Mouse (Mus musculus) embryo, embryonic 11.5 days (tissue): Measurements from ENCODE around the gene Pdzd11.

ENCODE experiments used
- DNase-seq: peaks from one replicate; pipeline ENCODE4 v3.0.0-alpha.2; 2012; ENCODE audit warnings: low read depth, low spot score

Pdzd11 gene

GRCm38 (mm10) chrX:100625802-100626793, at the start of gene Pdzd11:
Gene Pdzd11, minus strand, starts transcription at chrX:100626568.
- DNase-seq = peak; percentile 85

DNA sequence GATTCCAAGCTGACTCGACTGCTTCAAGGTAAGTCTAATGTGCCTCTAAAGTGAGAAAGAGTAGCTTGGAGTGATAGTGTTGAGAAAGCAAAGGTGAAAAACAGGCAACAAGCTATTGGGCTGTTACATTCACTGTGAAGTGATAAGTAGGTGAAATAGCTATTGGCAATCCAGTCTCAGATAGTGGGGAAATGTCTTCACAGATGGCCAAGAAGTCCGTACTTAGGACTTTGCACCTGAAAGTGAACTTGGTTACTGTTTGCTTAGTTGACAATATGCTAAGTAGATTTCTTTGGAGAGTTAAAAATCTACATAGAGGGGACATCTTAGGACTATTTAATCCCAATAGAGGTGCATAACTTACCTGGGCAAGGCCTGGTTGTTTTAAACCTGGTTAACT, 38.5 kb upstream of the Pdzd11 start:
- no peak for DNase-seq

DNA sequence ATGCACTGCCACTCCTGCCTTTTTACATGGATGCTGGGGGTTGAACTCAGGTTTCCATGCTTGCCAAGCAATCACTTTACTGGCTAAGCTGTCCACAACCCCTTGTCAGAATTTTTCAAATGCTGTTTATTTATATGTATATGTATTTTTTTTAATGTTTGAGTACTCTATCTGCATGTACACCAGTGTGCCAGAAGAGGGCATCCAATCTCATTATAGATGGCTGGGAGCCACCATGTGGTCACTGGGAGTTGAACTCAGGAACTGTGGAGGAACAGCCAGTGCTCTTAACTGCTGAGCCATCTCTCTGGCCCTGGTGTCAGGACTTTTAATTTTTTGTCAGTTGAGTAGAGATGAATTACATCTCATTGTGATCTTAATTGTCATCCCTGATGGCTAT, 26.5 kb upstream of the Pdzd11 start:
- no peak for DNase-seq

GRCm38 (mm10) chrX:100638477-100638876, 12.1 kb upstream of the Pdzd11 start:
- DNase-seq = no peak

DNA sequence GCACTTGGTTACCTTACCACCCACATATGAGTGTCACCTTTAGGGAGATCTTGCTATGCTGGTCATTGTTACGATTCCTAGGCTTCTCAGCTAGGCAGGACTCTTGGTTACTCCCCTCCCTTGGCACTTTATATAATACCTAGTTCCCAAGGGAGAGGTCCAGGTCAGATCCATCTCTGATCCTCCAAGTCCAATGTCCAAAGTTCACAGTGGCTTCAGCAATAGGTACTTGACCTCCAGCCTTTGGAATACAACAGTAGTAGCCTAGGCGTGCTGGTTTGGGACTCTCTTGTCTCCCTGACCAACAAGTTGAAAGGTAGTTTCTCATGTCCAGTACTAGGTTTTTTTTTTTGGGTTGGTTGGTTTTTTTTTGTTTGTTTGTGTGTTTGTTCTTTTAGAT, 2.7 kb upstream of the Pdzd11 start:
- no peak for DNase-seq

- no peak for DNase-seq
Observed at GRCm38 (mm10) chrX:100625546-100625801, 894 bp downstream of the Pdzd11 start, which contains the start of gene Kif4. Gene Kif4, plus strand, starts transcription at chrX:100625737.

GRCm38 (mm10) chrX:100625146-100625545, 1.2 kb downstream of the Pdzd11 start:
- DNase-seq = no peak

- no peak for DNase-seq
Observed at GRCm38 (mm10) chrX:100624242-100624641, 2.1 kb downstream of the Pdzd11 start.

GRCm38 (mm10) chrX:100621366-100621765, 5.0 kb downstream of the Pdzd11 start:
- no peak for DNase-seq

DNA sequence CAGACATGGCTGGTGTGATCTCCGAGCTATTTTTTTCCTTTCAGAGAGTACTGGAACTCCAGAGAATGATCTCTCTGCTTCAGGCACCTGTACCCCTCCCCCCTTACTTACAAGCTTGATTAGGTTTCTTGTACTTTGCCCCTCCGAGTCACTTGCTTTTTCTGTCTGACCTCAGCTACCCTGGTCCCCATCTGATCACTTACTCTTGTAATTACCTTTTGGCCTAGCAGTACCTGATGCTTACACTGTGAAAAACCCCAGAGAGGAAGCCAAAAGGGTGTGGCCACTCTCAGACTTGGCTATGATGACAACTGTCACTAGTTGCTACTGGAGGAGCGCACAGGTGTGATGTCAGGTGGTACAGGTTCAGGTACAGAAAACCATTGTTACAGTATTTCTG, 7.9 kb downstream of the Pdzd11 start:
- DNase-seq = no peak

GRCm38 (mm10) chrX:100605314-100605713, 21.1 kb downstream of the Pdzd11 start, which contains the start of gene Arr3:
Gene Arr3, plus strand, starts transcription at chrX:100605497.
- DNase-seq = no peak

- DNase-seq = no peak
Observed at GRCm38 (mm10) chrX:100599755-100600154, 26.6 kb downstream of the Pdzd11 start.

DNA sequence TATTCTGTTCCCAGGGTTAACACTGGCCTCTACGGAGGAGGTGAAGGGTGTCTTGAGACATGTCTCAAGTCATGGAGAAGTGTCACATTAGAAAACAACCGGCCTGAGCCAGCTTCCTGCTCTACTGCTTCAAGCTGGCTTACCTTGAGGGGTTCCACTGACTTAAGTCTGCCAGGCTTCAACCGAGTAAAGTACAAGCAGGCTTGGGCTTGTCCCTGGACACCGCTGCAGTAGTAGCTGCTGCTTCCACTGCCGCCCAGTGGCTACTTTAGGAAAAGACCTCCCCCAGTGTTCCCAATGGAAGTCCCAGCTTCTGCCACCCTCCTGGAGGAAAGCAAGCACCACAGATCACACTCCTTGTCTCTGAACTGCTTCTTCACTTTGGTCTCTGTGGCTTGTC, 28.9 kb downstream of the Pdzd11 start:
- peak; percentile 5 for DNase-seq

DNA sequence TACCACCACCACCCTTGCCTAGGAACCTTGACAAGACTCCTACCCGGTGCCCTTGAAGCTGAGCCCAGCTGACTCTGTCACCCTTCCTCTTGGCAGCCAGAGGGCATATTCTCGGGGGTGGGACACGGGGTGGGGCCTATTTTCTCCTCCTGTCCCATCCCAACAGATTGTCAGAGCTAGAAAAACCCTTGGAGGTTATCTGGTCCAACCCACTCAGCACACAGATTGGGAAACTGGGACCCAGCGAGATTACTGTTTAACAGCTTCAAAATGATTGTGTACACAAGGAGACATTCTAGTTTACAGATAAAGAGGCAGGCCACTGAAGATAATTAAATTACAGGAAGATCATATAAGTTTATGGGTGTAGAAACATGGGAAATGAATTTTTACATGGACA, 31.6 kb downstream of the Pdzd11 start, which contains the start of gene P2ry4:
Gene P2ry4, minus strand, starts transcription at position 79 of the 400 bp plus-strand sequence.
- DNase-seq = no peak
